Mouse (Mus musculus) bone marrow macrophage, adult 2 months (primary cell): Measurements from ENCODE around the gene Chst11.

Source experiments
- CTCF ChIP-seq: IDR thresholded peaks from 2 replicates; pipeline ENCODE4 v1.5.1; 2012; ENCODE audit warnings: low read depth, mild to moderate bottlenecking, low read length, moderate library complexity
- POLR2A ChIP-seq: IDR thresholded peaks from 2 replicates; pipeline ENCODE4 v1.6.1; 2012; ENCODE audit warnings: mild to moderate bottlenecking, low read depth, low read length, borderline replicate concordance

DNA sequence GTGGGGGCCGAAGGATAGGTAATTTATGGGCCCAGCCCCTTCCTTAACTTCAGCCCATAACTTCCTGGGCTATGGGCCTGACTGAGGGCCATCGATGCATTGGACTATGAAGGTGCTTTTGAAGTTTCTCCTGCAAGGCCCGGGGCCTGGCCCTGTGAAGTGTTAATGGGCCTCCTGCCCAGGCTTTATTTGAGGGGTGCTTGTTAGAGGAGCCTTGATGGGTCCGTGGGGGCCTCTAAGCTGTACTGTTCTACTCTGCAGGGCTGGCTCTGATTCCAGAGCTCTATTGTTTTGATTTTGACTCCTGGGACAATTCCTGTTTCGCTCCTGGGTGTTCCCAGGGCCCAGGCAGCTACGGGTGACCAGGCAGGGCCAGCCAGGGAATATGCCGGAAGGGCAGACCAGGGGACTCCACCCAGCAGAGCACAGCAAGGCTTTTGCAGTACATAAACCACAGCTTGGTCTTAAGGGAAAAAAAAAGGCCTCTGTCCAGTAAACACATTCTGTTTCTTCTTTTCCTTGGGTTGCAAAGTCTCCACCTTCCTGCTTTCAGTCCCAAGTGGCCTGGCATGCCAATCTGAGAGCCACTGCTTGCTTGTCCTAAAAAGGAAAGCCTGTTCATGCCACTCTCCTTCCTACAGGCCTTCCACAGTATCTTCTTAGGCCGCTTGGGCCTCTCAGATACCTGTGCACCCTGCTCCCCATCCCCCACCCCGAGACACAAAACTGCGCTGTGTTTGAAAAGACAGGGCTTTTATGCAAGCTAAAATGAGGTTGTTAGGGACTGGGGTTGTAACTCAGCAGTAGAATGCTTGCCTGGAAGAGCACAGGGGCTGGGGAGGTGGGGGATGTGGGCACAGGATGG lies 57.5 kb downstream of the Chst11 start:
- no peak for TF ChIP-seq CTCF
- no peak for TF ChIP-seq POLR2A
